Mouse (Mus musculus) erythroblast, embryonic 14.5 days (primary cell): Measurements from ENCODE around the gene Gm29582.
"Not testable (repeated sequence)": the region's sequence is repeated elsewhere in the genome, so short reads cannot be mapped to it uniquely, and the experiment has no call there.

ENCODE experiments used
- GATA1 ChIP-seq: IDR thresholded peaks from 2 replicates; pipeline ENCODE4 v1.6.1; 2012; ENCODE audit warnings: low read length, inconsistent platforms, mixed read lengths
- TAL1 ChIP-seq: IDR thresholded peaks from 3 replicates; pipeline ENCODE4 v1.6.1; 2012; ENCODE audit warnings: low read length, inconsistent platforms, mixed read lengths

DNA sequence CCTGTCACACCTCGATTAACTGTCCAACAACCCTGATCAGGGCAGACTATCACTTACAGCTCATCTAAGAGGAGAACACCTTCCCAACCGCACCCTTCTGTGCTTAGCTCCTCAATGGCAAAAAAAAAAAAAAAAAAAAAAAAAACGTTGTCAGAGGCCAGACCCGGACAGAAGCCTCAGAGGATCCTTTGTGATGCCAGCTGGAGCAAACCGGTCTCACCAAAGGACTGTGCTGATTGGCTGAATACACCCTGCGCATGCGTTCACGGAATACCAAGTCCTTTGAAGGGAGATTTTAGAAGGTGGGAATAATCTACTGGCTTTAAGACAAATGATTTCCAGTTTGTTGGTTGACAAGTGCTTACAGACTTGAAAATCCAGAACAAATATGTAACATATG, at the start of gene Gm29582:
- not testable (repeated sequence) for TF ChIP-seq TAL1, GATA1
